Mouse (Mus musculus): ENCODE results near the gene Ifitm7.
A peak's percentile ranks its signal among the peaks of the same experiment; 100 is the strongest.
"Not testable (repeated sequence)": the region's sequence is repeated elsewhere in the genome, so short reads cannot be mapped to it uniquely, and the experiment has no call there.

Gene Ifitm7

GRCm38 (mm10) chr16:13986574-13987478, at the start of gene Ifitm7, which contains the start of gene 2900011O08Rik:
TSS of gene Ifitm7 (minus strand) at chr16:13986888.
TSS of gene 2900011O08Rik (plus strand) at chr16:13986604.
- DNase-seq, result peak; percentile 15

- DNase-seq, result no peak
Observed at GRCm38 (mm10) chr16:14033076-14033475, 46.4 kb upstream of the Ifitm7 start.

- DNase-seq, result peak; percentile 9
Observed at GRCm38 (mm10) chr16:14030650-14031049, 44.0 kb upstream of the Ifitm7 start.

- no peak for DNase-seq
Observed at GRCm38 (mm10) chr16:14029851-14030250, 43.2 kb upstream of the Ifitm7 start.

GRCm38 (mm10) chr16:14029072-14029471, 42.4 kb upstream of the Ifitm7 start:
- DNase-seq, result no peak

- no peak for DNase-seq
Observed at GRCm38 (mm10) chr16:14025091-14025990, 38.7 kb upstream of the Ifitm7 start.

GRCm38 (mm10) chr16:14021166-14021822, 34.6 kb upstream of the Ifitm7 start:
- DNase-seq, result no peak

GRCm38 (mm10) chr16:14017306-14017705, 30.6 kb upstream of the Ifitm7 start:
- no peak for DNase-seq

GRCm38 (mm10) chr16:14009966-14010365, 23.3 kb upstream of the Ifitm7 start:
- peak; percentile 36 for DNase-seq

GRCm38 (mm10) chr16:14008708-14009107, 22.0 kb upstream of the Ifitm7 start:
- peak; percentile 17 for DNase-seq

GRCm38 (mm10) chr16:14008081-14008480, 21.4 kb upstream of the Ifitm7 start:
- DNase-seq, result peak; percentile 46

- peak; percentile 84 for DNase-seq
Observed at GRCm38 (mm10) chr16:14005266-14005665, 18.6 kb upstream of the Ifitm7 start.

- peak; percentile 48 for DNase-seq
Observed at GRCm38 (mm10) chr16:14004726-14005125, 18.0 kb upstream of the Ifitm7 start.

- peak; percentile 83 for DNase-seq
Observed at GRCm38 (mm10) chr16:14004170-14004569, 17.5 kb upstream of the Ifitm7 start.

GRCm38 (mm10) chr16:14003386-14004130, 16.9 kb upstream of the Ifitm7 start:
- peak; percentile 76 for DNase-seq

- DNase-seq, result no peak
Observed at GRCm38 (mm10) chr16:13994502-13994901, 7.8 kb upstream of the Ifitm7 start.

GRCm38 (mm10) chr16:13994076-13994475, 7.4 kb upstream of the Ifitm7 start:
- peak; percentile 61 for DNase-seq

GRCm38 (mm10) chr16:13992518-13993248, 6.0 kb upstream of the Ifitm7 start:
- DNase-seq, result no peak

GRCm38 (mm10) chr16:13986197-13986573, 503 bp downstream of the Ifitm7 start:
- DNase-seq, result no peak

- DNase-seq, result no peak
Observed at GRCm38 (mm10) chr16:13983161-13983560, 3.5 kb downstream of the Ifitm7 start.

GRCm38 (mm10) chr16:13981726-13982125, 5.0 kb downstream of the Ifitm7 start:
- DNase-seq, result not testable (repeated sequence)

All from kidney, adult 11 months (tissue).